Mouse (Mus musculus) embryonic facial prominence, embryonic 11.5 days (tissue): ENCODE measurements at regions not wholly inside any gene's neighbourhood (a gene's known extent, or its start where the extent isn't known, plus 50 kb on each side); places are given as distances from the start of the nearest gene placed in this dataset.

Experiments
- ATAC-seq: fragments of 200-750 bp; cut with Nextera tagmentation; replicated peaks from 2 replicates; pipeline ENCODE4 v1.8.0; 2017; ENCODE audit warnings: low read depth; ENCODE audit not compliant: insufficient number of reproducible peaks, low FRiP score, low TSS enrichment
- DNase-seq: peaks from one replicate; pipeline ENCODE4 v3.0.0-alpha.2; 2015; ENCODE audit warnings: low spot score
- H3K27ac ChIP-seq: fragments of 300-500 bp; sonication (generic); replicated peaks from 2 replicates; pipeline ENCODE4 v1.5.1; 2014; ENCODE audit warnings: mild to moderate bottlenecking, low read depth, low read length, control low read depth
- H3K27me3 ChIP-seq: fragments of 300-500 bp; sonication (generic); 2 replicates; pipeline ENCODE4 v1.6.1; 2014; ENCODE audit warnings: mild to moderate bottlenecking, low read length, moderate library complexity, mixed read lengths; ENCODE audit not compliant: control insufficient read depth, insufficient read depth
- H3K36me3 ChIP-seq: fragments of 300-500 bp; sonication (generic); replicated peaks from 2 replicates; pipeline ENCODE4 v1.6.1; 2014; ENCODE audit warnings: low read depth, mild to moderate bottlenecking, low read length, moderate library complexity, mixed read lengths; ENCODE audit not compliant: control insufficient read depth, insufficient read depth
- H3K4me1 ChIP-seq: fragments of 300-500 bp; sonication (generic); 2 replicates; pipeline ENCODE4 v1.6.1; 2014; ENCODE audit warnings: low read length, mixed read lengths; ENCODE audit not compliant: control insufficient read depth, insufficient read depth
- H3K4me2 ChIP-seq: fragments of 300-500 bp; sonication (generic); 2 replicates; pipeline ENCODE4 v1.6.1; 2014; ENCODE audit warnings: low read depth, mild to moderate bottlenecking, control low read depth, low read length, moderate library complexity
- H3K4me3 ChIP-seq: fragments of 300-500 bp; sonication (generic); 2 replicates; pipeline ENCODE4 v1.5.1; 2014; ENCODE audit warnings: low read depth, low read length, control low read depth
- H3K9ac ChIP-seq: fragments of 300-500 bp; sonication (generic); replicated peaks from 2 replicates; pipeline ENCODE4 v1.6.1; 2014; ENCODE audit warnings: mild to moderate bottlenecking, control low read depth, low read length
- H3K9me3 ChIP-seq: fragments of 300-500 bp; sonication (generic); replicated peaks from 2 replicates; pipeline ENCODE4 v1.6.1; 2016; ENCODE audit warnings: mild to moderate bottlenecking, low read length, inconsistent platforms, mixed read lengths; ENCODE audit not compliant: control insufficient read depth
- WGBS: fragments of 180-500 bp; shearing (Covaris S2); extraction: QIAGEN DNeasy Blood & Tissue Kit; methylation state at CpG from one replicate; pipeline ENCODE4 v1.1.7; 2014; 5-methylcytosine and 5-hydroxymethylcytosine counted together

- DNase-seq (no peak), ATAC-seq (no peak)
- H3K9me3 ChIP-seq, result no peaks in the 10 kb centered on the region
- H3K4me2 ChIP-seq, result no peak overlapping the region
- H3K27ac ChIP-seq, result no peak overlapping the region
- no peak overlapping the region for H3K9ac ChIP-seq
- no peaks in the 10 kb centered on the region for H3K36me3 ChIP-seq
- no peaks in the 10 kb centered on the region for H3K4me1 ChIP-seq
- H3K4me3 ChIP-seq, result no peak overlapping the region
- WGBS, result 88% methylated on average over 8 of the region's 8 CpGs
- H3K27me3 ChIP-seq, result no peaks in the 10 kb centered on the region
Observed at GRCm38 (mm10) chr3:19458386-19458785, 170.1 kb downstream of the 1700064H15Rik start.

GRCm38 (mm10) chr3:19457431-19457830, 171.0 kb downstream of the 1700064H15Rik start:
- Histone ChIP-seq H3K9ac (no peak overlapping the region), H3K27me3 (no peaks in the 10 kb centered on the region), H3K9me3 (no peaks in the 10 kb centered on the region), H3K4me1 (no peaks in the 10 kb centered on the region), H3K36me3 (no peaks in the 10 kb centered on the region), H3K27ac (no peak overlapping the region), H3K4me3 (no peak overlapping the region), H3K4me2 (no peak overlapping the region)
- DNase-seq, result no peak
- no peak for ATAC-seq
- WGBS, result 87% methylated on average over 2 of the region's 2 CpGs

- H3K9me3 ChIP-seq, result no peaks in the 10 kb centered on the region
- no peak overlapping the region for H3K9ac ChIP-seq
- H3K36me3 ChIP-seq, result no peaks in the 10 kb centered on the region
- 65% methylated on average over 4 of the region's 4 CpGs for WGBS
- no peak overlapping the region for H3K4me3 ChIP-seq
- H3K4me2 ChIP-seq, result no peak overlapping the region
- H3K27me3 ChIP-seq, result no peaks in the 10 kb centered on the region
- H3K27ac ChIP-seq, result no peak overlapping the region
- no peaks in the 10 kb centered on the region for H3K4me1 ChIP-seq
- no peak for DNase-seq
- no peak for ATAC-seq
Observed at GRCm38 (mm10) chr3:19455838-19456448, 172.5 kb downstream of the 1700064H15Rik start.

- no peak overlapping the region for H3K27ac ChIP-seq
- H3K4me1 ChIP-seq, result no peaks in the 10 kb centered on the region
- no peak overlapping the region for H3K9ac ChIP-seq
- H3K4me3 ChIP-seq, result no peak overlapping the region
- no peaks in the 10 kb centered on the region for H3K36me3 ChIP-seq
- H3K9me3 ChIP-seq, result no peaks in the 10 kb centered on the region
- ATAC-seq, result no peak; the same call in 1 of the 2 replicates
- peak; percentile 54 for DNase-seq
- WGBS, result 31% methylated on average over 3 of the region's 3 CpGs
- no peak overlapping the region for H3K4me2 ChIP-seq
- H3K27me3 ChIP-seq, result no peaks in the 10 kb centered on the region
Observed at GRCm38 (mm10) chr3:19451022-19451421, 177.5 kb downstream of the 1700064H15Rik start.

GRCm38 (mm10) chr3:19448931-19449330, 179.5 kb downstream of the 1700064H15Rik start:
- H3K27ac ChIP-seq, result no peak overlapping the region
- H3K4me3 ChIP-seq, result no peak overlapping the region
- H3K9ac ChIP-seq, result no peak overlapping the region
- 84% methylated on average over 3 of the region's 3 CpGs for WGBS
- DNase-seq, result no peak
- H3K9me3 ChIP-seq, result no peaks in the 10 kb centered on the region
- no peak for ATAC-seq
- no peaks in the 10 kb centered on the region for H3K4me1 ChIP-seq
- no peaks in the 10 kb centered on the region for H3K36me3 ChIP-seq
- no peaks in the 10 kb centered on the region for H3K27me3 ChIP-seq
- H3K4me2 ChIP-seq, result no peak overlapping the region

- no peaks in the 10 kb centered on the region for H3K4me1 ChIP-seq
- H3K4me2 ChIP-seq, result no peak overlapping the region
- H3K27me3 ChIP-seq, result no peaks in the 10 kb centered on the region
- no peaks in the 10 kb centered on the region for H3K9me3 ChIP-seq
- DNase-seq (no peak), ATAC-seq (no peak)
- 83% methylated on average over 2 of the region's 2 CpGs for WGBS
- H3K4me3 ChIP-seq, result no peak overlapping the region
- H3K27ac ChIP-seq, result no peak overlapping the region
- H3K36me3 ChIP-seq, result no peaks in the 10 kb centered on the region
- H3K9ac ChIP-seq, result no peak overlapping the region
Observed at GRCm38 (mm10) chr3:19448192-19448591, 180.3 kb downstream of the 1700064H15Rik start.

- Histone ChIP-seq H3K4me1 (no peaks in the 10 kb centered on the region), H3K27me3 (no peaks in the 10 kb centered on the region), H3K36me3 (no peaks in the 10 kb centered on the region), H3K27ac (no peak overlapping the region), H3K4me3 (no peak overlapping the region), H3K4me2 (no peak overlapping the region), H3K9me3 (no peaks in the 10 kb centered on the region), H3K9ac (no peak overlapping the region)
- ATAC-seq, result no peak
- 69% methylated on average over 1 of the region's 1 CpGs for WGBS
- no peak for DNase-seq
Observed at GRCm38 (mm10) chr3:19447733-19448132, 180.7 kb downstream of the 1700064H15Rik start.

- DNase-seq (no peak), ATAC-seq (no peak)
- Histone ChIP-seq H3K9ac (no peak overlapping the region), H3K4me2 (no peak overlapping the region), H3K9me3 (no peaks in the 10 kb centered on the region), H3K4me1 (no peaks in the 10 kb centered on the region), H3K27ac (no peak overlapping the region), H3K4me3 (no peak overlapping the region), H3K36me3 (no peaks in the 10 kb centered on the region), H3K27me3 (no peaks in the 10 kb centered on the region)
- 52% methylated on average over 2 of the region's 2 CpGs for WGBS
Observed at GRCm38 (mm10) chr3:19444914-19445313, 183.6 kb downstream of the 1700064H15Rik start.
